Mouse (Mus musculus) monocyte, adult 5-6 weeks (primary cell): ENCODE measurements around the gene Cntrob. TPM values are rescaled to one million over a fixed set of nuclear protein-coding genes. Genes with fewer than 3 reads are reported as not detected.

ENCODE experiments used
- ATAC-seq: fragments of 153-309, 156-312 bp; replicated peaks from 2 replicates; pipeline ENCODE4 v1.8.0; 2017; ENCODE audit warnings: mild to moderate bottlenecking; ENCODE audit not compliant: low TSS enrichment, insufficient number of reproducible peaks, severe bottlenecking, poor library complexity, low FRiP score
- total RNA-seq: library from RNA; stranded (forward); fragments of 200-1000, 200-491, 200-594 nt; gene quantifications from 3 replicates; pipeline ENCODE4 v1.2.3, GENCODE M21; 2017

Cntrob gene
- total RNA-seq, 1 experiment from 2014 or later: 5.8 TPM

DNA sequence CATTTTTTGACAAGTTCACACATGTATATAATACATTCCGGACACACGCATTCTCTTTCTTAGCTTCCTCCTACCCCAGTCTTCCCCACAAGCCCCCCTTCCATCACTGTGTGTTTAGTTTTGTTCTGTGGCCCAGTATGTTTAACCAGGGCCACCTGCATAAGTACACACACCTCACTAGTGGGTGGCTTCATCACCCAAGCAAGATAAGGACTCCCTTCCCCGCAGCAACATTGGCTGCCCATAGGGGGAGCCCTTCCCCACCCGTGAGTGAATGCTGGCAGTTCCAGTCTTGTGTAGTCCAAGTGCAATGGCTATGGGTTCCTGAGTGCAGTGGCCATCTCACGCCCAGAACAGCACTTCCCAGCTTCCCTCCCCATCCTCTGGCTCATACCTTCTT is 65.3 kb downstream of the Cntrob start:
- peak; percentile 71 for ATAC-seq

DNA sequence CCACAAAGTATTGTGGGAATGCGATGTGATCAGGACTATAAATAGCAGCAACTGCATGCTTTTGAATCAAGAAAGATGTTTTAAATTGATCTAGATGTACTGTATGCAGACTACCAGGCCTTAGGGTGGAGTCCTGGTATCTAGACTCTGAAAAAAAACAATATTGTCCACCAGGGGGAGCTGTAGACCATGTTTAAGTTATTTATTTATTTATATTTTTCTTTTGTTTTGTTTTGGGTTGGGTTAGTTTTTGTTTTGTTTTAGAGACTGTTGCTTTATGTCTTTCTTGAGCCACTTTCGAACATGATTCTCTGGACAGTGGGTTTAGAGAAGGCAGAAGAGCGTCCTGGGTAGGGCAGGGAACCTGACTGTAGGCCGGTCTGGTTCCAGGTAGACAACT is 65.8 kb downstream of the Cntrob start:
- ATAC-seq: 0 out of 2 replicates have a peak, but pooled peaks have one; percentile 23

DNA sequence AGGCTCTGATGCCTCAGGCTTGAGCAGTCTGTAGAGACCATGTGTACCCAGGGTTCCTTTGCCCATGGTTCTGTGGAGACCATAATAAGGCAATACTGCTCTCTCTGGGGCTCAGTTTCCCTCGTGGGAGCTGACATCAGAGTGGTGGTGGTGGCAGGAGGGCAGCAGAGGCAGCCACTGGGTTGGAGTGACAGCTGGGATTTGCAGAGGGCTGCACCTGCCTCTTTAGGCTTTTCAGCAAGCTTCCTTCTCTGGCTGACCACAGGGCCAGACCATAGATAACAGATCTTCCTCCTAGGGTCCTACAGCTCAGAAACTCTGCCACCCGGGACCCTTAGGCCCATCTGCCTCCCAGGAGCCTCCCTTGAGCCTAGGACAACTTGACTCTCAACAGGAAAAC is 66.5 kb downstream of the Cntrob start:
- no peak for ATAC-seq

DNA sequence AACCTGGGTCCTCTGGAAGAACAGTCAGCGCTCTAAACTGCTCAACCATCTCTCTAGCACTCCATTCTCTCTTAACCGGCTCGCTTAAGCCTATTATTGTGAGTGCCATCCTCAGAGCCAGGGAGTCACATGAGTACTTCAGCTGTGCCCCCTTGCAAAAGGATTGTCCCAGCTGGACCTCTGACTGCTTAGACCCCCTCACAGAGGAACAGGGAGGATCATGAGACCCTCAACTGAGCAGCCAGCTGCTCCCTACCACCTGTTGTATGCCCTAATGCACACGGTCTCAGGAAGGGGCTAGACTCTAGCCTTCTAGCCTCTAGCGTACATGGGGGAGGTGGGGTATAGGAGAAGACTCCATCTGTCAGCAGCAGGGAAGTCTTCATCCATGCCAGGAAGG is 68.8 kb downstream of the Cntrob start:
- no peak for ATAC-seq

DNA sequence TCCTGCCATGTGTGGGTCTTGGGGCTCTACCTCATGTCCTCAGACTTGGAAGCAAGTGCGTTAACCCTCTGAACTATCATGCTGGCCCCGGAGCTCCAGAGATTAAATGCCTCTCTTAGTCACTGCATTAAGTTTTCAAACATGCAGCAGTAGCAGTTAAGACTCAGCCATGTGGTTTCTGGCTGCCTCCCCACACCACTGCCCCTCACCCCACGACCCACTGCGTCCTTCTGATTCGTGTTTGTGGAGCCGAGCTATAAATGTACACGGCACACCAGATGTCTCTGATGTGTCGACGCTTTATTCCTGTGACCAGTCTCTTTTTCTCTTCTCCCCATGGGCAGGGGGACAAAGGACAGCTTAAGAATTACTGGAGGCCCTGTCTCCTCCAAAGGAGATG is 70.4 kb downstream of the Cntrob start:
- ATAC-seq: no peak

DNA sequence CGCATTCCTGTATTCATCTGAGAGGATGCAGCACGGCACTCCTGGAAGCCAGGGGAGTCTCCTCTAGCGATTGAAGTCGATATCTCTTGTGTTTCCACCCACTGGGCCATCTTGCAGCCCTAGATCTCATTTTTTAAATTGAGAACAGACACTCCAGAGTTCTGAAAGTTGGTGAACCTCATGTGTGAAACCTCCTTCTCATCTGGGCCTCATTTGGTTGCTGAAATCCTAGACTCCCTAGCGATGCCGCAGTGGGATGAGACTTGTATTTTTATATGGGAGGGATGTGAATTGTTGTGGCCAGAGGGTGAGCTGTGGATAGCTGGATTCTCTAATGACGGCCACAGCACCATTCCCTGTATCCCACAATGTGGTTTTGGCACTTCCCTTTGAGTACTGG is 71.6 kb downstream of the Cntrob start:
- ATAC-seq: no peak

DNA sequence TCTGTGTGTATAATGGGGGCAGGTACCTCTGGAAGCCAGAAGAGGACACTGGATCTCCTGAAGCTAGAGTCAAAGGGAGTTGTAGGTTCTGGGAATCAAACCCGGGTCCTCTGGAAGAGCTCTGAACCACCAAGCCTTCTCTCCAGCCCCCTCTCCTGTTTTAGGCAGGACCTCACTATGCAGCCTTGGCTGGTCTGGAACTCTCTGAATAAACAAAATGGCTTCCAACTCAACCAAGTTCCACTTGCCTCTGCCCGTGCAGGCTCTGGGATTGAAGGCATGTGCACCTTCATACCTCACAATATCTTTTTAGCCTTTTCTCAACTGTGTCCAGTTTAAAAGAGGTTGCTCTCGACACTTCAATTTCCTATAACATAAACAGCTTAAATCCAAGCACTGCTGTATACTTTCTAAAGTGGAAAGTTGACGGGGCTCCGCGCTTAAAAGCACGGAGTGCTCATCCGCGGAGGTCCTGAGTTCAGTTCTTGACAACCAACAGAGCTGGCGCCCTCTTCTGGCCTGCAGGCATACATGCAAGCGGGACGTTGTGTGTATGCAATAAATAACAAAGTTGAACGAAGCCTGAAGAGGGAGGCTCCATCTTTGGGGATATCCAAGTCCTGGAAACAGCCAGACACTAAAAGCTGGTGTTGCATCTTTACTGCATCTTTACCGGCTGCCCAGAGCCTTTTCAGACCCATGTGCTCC is 72.3 kb downstream of the Cntrob start:
- no peak for ATAC-seq

DNA sequence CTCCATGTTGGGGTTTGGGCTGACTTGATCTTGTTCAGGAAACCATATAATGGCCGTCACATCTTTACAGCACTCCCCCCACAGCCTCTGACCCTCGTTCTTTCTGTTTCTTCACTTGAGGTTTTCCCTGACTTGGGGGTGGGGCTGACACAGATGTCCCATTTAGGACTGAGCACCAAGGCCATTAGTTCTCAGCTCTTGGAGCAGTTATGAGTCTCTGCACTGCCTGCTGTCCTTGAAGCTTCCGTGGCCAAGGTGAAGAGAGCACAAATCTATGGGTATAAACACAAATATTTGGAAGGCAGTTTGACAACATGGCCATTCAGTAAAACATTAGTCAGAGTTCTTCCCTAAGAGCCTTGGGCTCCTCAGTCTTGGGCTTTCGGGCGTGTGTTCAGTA is 73.5 kb downstream of the Cntrob start:
- ATAC-seq: no peak

Other genes with a start within 250 kb of the Cntrob start
- gene Vamp2, start 235.3 kb downstream of the Cntrob start, total RNA-seq: 13.1 to 89.9 TPM (median 23.6 TPM) in 3 replicates
- gene Per1, start 228.6 kb downstream of the Cntrob start, total RNA-seq: 44.9 to 89.7 TPM (median 81.1 TPM) in 3 replicates
- gene Hes7, start 203.4 kb downstream of the Cntrob start, total RNA-seq: 0.49 TPM in 1 of 3 replicates, not detected in the others
- not detected in 3 replicates for gene 9130213A22Rik, start 201.2 kb downstream of the Cntrob start, total RNA-seq
- 0.32 to 0.57 TPM in 2 of 3 replicates, not detected in the other for gene Aloxe3, start 197.9 kb downstream of the Cntrob start, total RNA-seq
- not detected in 3 replicates for gene Alox12b, start 166.8 kb downstream of the Cntrob start, total RNA-seq
- 1.4 to 2.3 TPM (median 1.5 TPM) in 3 replicates for gene Alox8, start 125.9 kb downstream of the Cntrob start, total RNA-seq
- 0.32 TPM in 1 of 3 replicates, not detected in the others for gene Gucy2e, start 86.7 kb downstream of the Cntrob start, total RNA-seq
- gene Trappc1, start 205 bp upstream of the Cntrob start, total RNA-seq: 54.4 to 91.3 TPM (median 61.3 TPM) in 3 replicates
- 2.0 to 2.3 TPM in 2 of 3 replicates, not detected in the other for gene Kcnab3, start 2.5 kb upstream of the Cntrob start, total RNA-seq
- gene Rnf227, start 16.7 kb upstream of the Cntrob start, total RNA-seq: 1.3 to 3.6 TPM (median 1.5 TPM) in 3 replicates
- 76.7 to 192 TPM (median 86.2 TPM) in 3 replicates for gene Chd3, start 45.6 kb upstream of the Cntrob start, total RNA-seq
- 51.4 to 93.3 TPM (median 54.6 TPM) in 3 replicates for gene Naa38, start 71.7 kb upstream of the Cntrob start, total RNA-seq
- gene Cyb5d1, start 71.9 kb upstream of the Cntrob start, total RNA-seq: 19.2 to 55.3 TPM (median 20.9 TPM) in 3 replicates
- gene Tmem88, start 74.5 kb upstream of the Cntrob start, total RNA-seq: 3.1 to 3.8 TPM in 2 of 3 replicates, not detected in the other
- 14.3 to 27.5 TPM (median 16.8 TPM) in 3 replicates for gene Kdm6b, start 89.9 kb upstream of the Cntrob start, total RNA-seq
- gene Dnah2, start 225.3 kb upstream of the Cntrob start, total RNA-seq: 1.4 to 6.4 TPM (median 4.7 TPM) in 3 replicates
- 0.49 to 0.96 TPM in 2 of 3 replicates, not detected in the other for gene Efnb3, start 236.4 kb upstream of the Cntrob start, total RNA-seq